Mouse (Mus musculus): Measurements from ENCODE around the gene Mrc2.

DNA sequence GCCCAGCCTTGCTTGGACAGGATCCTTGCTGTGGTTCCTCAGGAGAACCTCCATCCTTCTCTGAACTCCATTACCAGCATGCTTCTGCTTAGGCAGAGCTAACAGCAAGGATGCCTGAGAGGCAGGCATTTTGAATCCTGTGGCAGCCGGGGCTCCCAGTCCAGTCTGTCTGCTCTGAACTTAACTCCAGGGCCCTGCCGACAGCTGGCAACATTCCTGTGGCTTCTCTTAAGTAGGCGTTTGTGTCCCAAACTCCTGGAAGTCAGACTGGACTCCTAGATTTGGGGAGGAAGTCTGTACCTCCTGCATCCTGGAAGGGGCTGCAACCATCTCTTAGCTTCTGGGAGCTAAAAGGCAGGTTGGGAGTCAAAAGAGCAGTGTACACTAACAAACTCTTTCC, 3.0 kb upstream of the Mrc2 start:
- TF ChIP-seq CTCF (IDR thresholded peaks at IDR 0.05; ENCODE audit: low read depth): no peak
- no peak for TF ChIP-seq EP300 (IDR thresholded peaks at IDR 0.05; ENCODE audit: low read depth)

All from liver, postnatal 0 days (tissue).